Mouse (Mus musculus) liver, adult 10 weeks (tissue): ENCODE results near the gene Dusp13. TPM values are rescaled to one million over a fixed set of nuclear protein-coding genes. Genes with fewer than 3 reads are reported as not detected.

Experiments
- polyA plus RNA-seq: library from polyadenylated mRNA; stranded (reverse); fragments of 350-450 nt; fragmentation: Illumina TruSeq; extraction: RNeasy Lipid Tissue Mini Kit (QIAGEN cat#74804); gene quantifications from one replicate; pipeline ENCODE4 v1.2.3, GENCODE M21; 2014; ENCODE audit warnings: low read depth, low replicate concordance

Dusp13 gene
- polyA plus RNA-seq, result not detected

GRCm38 (mm10) chr14:21750881-21751542 is at the start of gene Dusp13:
Gene Dusp13, minus strand, starts transcription at chr14:21751181.

GRCm38 (mm10) chr14:21750008-21750880 is 737 bp downstream of the Dusp13 start, which contains the start of gene Samd8:
Gene Samd8, plus strand, starts transcription at chr14:21750531.

GRCm38 (mm10) chr14:21714486-21714885 is 36.5 kb downstream of the Dusp13 start, which contains the start of gene Dupd1:
Gene Dupd1, minus strand, starts transcription at chr14:21714576.

Other genes with a start within 250 kb of the Dusp13 start
- not detected for gene Dupd1, start 36.6 kb downstream of the Dusp13 start, polyA plus RNA-seq
- gene Samd8, start 650 bp downstream of the Dusp13 start, polyA plus RNA-seq, result 22.6 TPM
- gene Vdac2, start 74.1 kb upstream of the Dusp13 start, polyA plus RNA-seq, result 141 TPM
- gene Comtd1, start 97.8 kb upstream of the Dusp13 start, polyA plus RNA-seq, result 0.21 TPM
- 1.4 TPM for gene Zfp503, start 238.4 kb upstream of the Dusp13 start, polyA plus RNA-seq